13 mouse cellular contexts compared by ENCODE assay signal in the genomic region with DNA sequence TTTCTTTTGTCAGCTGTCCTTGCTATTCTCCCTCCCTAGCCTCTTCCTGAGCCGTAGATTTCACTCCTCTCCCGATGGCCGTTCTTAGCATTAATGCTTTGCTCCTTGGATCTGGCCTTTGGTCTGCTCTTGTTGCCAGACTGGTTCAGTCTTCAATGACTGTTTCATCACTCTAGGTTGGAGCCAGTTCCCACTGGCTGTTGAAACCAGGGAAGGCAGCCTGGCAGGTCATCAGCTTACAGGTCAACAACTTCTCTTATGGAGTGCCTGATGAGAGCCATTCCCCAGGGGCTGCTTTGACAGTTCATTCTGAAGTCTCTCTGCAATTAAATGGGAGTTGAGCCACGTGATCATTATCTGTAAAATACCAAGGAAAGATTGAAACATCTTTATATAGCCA.
"Had no signal": no experiment of that assay in that cellular context is flagged by ENCODE, and none has a peak within 500 bp of the region (broad histone marks: within the 10 kb centered on the region; RNA-seq: fewer than 3 reads in every experiment).

No protein-coding gene starts in this region.

- H3K4me1 ChIP-seq: kidney, embryonic 15.5 days; limb, embryonic 15.5 days; liver, embryonic 13.5 days; midbrain, embryonic 12.5 days; neural tube, embryonic 13.5 days had no signal

- H3K4me3 ChIP-seq: kidney, embryonic 15.5 days; left cerebral cortex, adult 2 months; limb, embryonic 15.5 days; liver, embryonic 13.5 days; midbrain, embryonic 12.5 days; neural tube, embryonic 13.5 days had no signal

- DNase-seq: kidney, adult 2 months; kidney, postnatal 14 days; liver, embryonic 13.5 days; lung, embryonic 14.5 days; right cerebral cortex, adult 18-20 months; right cerebral cortex, postnatal 25 days; thymus, adult 18-20 months; thymus, postnatal 14 days had no signal
